Mouse (Mus musculus) kidney, postnatal 4 days (tissue): ENCODE data around the gene P2ry2.

ENCODE experiments used
- DNase-seq, 2 experiments: peaks; one replicate each; pipeline ENCODE4 v3.0.0; 2021; ENCODE audit warnings: mixed read lengths in 2 of 2

Gene P2ry2

GRCm38 (mm10) chr7:100978171-100978570 lies 34.5 kb downstream of the P2ry2 start:
- DNase-seq = no peak

- peak; percentile 48 to 66 for DNase-seq
Measured at GRCm38 (mm10) chr7:100974135-100974903, 38.3 kb downstream of the P2ry2 start, which contains the start of gene P2ry6. TSS of gene P2ry6 (minus strand) at chr7:100974649.

DNA sequence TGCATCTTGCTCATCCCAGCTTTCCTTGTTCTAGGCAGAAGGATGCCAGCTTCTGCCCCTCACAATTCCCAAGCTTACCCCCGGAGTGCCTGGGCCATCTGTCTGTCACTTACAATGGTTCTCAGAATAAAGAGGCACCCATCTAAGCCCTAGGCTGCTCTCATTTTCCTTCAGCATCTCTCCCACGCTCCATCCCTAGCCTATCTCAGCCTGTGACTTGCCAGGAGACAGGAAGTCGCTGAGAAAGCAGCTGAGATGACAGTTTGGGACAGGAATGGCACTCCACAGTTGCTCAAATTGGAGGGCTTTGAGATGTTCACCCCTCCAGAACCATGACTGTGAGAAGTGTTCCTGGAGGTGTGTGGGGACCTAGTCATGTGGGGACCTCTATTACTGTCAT lies 39.8 kb downstream of the P2ry2 start:
- DNase-seq = no peak

DNA sequence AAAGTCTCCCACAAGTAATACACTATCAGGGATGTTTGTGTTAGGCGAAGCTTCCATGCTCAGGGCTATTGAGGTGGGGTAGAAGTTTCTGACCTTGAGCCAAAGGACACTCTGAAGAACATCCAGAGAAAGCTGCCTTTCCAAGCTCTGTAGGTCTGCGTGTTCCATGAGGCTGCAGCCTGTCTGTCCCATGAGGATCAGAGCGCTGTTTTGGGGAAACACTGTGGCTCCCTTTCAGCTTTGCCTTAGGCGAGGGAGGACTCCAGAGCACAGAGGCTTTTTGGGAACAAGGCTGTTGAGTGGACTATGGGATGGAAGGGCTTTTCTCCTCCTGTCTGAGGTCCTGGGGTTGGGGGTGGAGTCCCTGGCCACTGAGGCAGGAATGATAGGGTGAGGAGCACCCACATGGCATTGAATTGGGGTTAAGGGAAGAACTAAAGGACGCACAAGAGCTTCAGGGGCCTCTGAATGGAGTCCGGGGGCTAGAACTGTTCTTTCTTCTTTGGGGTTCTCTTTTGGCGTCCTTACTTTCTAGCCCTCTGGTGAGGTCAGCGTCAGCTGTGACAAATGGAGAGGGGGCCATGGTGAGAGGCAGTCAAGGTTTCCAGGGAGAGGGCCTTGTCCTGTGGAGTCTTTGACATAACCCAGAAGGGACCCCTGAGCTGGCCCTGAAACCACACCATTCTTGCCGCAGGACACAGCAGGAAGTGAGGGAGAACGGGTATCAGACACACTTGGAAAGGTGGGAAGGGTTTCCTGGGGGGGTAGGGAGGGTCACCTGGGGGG lies 43.6 kb downstream of the P2ry2 start:
- no peak for DNase-seq

DNA sequence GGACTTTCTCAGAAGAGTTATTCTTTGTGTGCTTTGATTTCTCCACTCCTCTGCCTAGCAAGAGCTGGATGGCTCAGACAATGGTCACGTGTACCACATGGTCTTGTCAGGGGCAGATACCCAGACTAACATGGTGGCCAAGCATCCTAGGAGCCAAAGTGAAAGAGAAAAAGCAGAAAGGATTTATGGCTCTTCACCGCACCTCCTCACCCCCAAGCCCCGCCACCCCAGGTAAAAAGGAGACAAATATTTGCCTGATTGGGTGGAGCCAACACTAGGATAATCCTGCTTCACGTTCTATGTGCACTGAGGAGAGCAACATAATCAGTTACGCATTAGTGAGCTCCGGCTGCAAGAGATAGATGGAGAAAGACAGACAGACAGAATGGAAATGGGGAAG lies 44.3 kb downstream of the P2ry2 start:
- no peak for DNase-seq

- DNase-seq = no peak
Measured at GRCm38 (mm10) chr7:100967850-100968249, 44.8 kb downstream of the P2ry2 start.

- DNase-seq = no peak
Measured at GRCm38 (mm10) chr7:100966014-100966413, 46.7 kb downstream of the P2ry2 start.

DNA sequence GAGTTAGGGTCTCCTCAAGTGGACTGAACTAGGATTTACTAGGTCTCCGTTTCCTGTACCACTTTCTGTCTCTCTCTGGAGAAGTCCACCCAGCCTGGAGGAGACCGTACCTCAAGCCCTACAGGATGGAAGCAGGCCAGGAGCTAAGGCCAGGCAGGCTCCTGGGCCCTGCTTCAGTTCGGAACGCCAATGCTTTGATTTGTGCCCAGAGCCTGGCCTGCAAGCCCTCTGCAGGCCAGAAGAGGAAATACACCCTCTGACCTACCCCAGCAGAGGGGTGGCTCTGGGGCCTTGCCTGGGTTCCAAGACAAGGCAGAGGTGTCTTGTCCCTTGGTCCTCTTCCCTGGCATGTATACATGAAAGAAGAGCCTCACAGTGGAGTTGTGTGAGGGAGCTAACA lies 47.6 kb downstream of the P2ry2 start:
- DNase-seq = peak; percentile 34 to 52

DNA sequence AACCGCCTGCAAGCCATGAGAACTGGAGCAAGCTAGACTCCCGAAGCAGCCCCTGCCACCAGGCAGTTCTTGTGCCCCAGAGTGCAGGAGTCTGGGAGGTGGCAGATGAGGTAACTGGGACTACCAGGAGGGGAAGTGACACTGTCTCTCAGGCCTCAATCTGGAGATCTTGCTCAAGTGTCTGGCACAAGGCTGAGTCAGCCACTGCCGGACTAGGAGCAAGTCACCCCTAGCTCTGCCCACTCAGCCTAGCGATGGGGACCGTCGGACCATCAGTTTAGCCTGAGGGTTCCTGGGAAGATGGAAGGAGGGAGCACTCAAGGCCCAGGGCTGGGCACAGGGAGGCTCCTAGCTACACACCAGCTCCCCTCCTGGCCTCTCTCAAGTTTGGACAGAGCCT lies 48.4 kb downstream of the P2ry2 start:
- no peak for DNase-seq

GRCm38 (mm10) chr7:100963381-100963780 lies 49.3 kb downstream of the P2ry2 start:
- no peak for DNase-seq

- DNase-seq = no peak
Measured at GRCm38 (mm10) chr7:100961146-100961545, 51.5 kb downstream of the P2ry2 start.

- no peak for DNase-seq
Measured at GRCm38 (mm10) chr7:100960462-100960861, 52.2 kb downstream of the P2ry2 start.

GRCm38 (mm10) chr7:100958426-100958825 lies 54.2 kb downstream of the P2ry2 start:
- DNase-seq = peak; percentile 48 to 51

- no peak for DNase-seq
Measured at GRCm38 (mm10) chr7:100952686-100953085, 60.0 kb downstream of the P2ry2 start.

DNA sequence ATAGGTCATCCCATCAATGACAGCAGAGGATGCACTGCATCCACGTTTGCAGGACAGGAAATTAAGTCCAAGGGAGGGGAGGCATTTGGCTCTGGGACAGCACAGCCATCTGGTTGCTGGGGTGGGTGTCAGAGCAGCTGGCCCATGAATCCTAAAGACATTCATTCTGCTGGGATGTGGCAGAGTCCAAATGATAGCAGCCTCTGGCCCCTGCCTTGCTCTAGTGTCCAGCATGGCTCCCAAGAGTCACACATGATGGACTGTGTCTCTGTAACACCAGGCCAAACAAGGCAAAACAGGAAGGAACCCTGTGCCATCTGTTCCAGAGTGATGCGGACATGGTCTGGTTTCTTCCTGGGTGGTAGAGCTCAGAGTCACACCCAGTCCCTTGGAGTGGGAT lies 60.8 kb downstream of the P2ry2 start:
- peak; percentile 44 to 58 for DNase-seq

GRCm38 (mm10) chr7:100950481-100951010 lies 62.1 kb downstream of the P2ry2 start:
- DNase-seq = peak; percentile 47 to 66

GRCm38 (mm10) chr7:100950031-100950430 lies 62.6 kb downstream of the P2ry2 start:
- no peak for DNase-seq
